Mouse (Mus musculus) hematopoietic stem cell, adult 5-6 weeks (primary cell): ENCODE data around the gene E2f8. TPM values are rescaled to one million over a fixed set of nuclear protein-coding genes. Genes with fewer than 3 reads are reported as not detected.

ENCODE experiments used
- ATAC-seq, 2 experiments: fragments of 125-278 bp in 1 of 2; replicated peaks in 1 of 2; 2 replicates each; pipeline ENCODE4 v1.8.0; 2016 to 2017; ENCODE audit warnings: inconsistent platforms in 2 of 2, mild to moderate bottlenecking in 2 of 2, moderate number of reproducible peaks in 2 of 2, low read depth in 1 of 2, moderate TSS enrichment in 1 of 2; ENCODE audit not compliant: low FRiP score in 2 of 2, poor library complexity in 2 of 2, severe bottlenecking in 2 of 2, insufficient read depth in 1 of 2, low TSS enrichment in 1 of 2
- total RNA-seq: library from RNA; stranded (forward); fragments of 172-1452, 232-1000 nt; gene quantifications from 2 replicates; pipeline ENCODE4 v1.2.3, GENCODE M21; 2017

E2f8 gene
- total RNA-seq = 14.6 and 20.5 TPM in 2 replicates

DNA sequence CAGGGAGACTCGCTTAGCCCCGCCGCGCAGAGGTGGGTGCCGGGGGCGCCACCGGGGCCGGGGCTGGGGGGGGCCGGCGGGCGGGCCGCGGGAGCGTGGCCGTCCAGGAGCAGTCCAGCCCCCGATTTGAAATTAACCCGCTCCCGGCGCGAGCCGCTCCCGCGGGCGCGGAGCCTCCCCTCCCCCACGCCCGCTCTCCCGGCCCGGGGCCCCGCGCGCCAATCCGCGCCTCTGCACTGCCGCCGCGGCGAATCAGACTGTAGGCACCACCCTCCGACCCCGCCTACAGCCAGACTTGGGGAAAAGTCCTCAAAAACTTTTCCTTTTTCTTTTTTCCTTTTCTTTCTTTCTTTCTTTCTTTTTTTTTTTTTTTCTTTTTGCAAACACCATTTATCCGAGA lies at the start of gene E2f8:
Gene E2f8 (minus strand): TSS at position 111 of the 400 bp plus-strand sequence.
- peak; percentile 30 to 31; a peak in 1 of 4 replicates for ATAC-seq

DNA sequence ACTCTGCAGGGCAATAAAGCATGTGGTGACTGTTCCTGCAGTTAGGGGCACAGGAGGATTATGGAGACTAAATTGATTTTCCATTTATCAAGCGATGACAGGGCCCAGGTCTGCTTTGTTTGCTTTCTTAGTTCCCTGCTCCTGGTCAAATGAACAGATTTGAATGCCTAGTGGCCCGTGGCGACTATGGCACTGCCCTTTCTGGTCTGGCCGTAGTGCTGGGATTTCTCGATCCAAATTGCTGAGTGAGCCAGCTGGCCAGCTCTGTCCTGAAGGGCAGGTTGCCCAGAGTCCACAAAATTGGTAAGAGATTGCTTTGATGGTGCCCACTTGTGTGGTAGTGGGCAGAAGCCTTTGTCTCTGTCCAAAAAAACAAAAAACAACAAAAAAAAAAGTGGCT lies 49.0 kb upstream of the E2f8 start:
- ATAC-seq = no peak

DNA sequence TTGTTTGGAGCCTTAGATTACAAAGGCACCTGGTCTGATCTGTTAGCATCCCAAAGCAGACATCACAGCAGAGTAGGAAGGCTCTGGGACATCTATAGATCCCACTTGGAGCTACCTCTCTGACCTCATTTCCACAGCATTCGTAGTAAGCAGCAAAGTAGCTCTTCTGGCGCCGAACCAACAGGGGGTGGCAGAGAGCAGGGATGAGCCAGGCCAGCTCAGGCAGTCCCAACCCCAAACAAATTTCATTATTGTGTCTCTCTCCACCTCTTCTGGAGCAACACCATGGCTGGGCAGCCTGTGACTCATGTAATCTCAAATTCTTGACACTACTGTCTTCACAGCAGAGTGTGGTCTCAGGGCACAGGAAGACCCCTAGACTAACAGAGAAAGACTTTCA lies 47.0 kb upstream of the E2f8 start:
- peak; percentile 74 to 88 for ATAC-seq

DNA sequence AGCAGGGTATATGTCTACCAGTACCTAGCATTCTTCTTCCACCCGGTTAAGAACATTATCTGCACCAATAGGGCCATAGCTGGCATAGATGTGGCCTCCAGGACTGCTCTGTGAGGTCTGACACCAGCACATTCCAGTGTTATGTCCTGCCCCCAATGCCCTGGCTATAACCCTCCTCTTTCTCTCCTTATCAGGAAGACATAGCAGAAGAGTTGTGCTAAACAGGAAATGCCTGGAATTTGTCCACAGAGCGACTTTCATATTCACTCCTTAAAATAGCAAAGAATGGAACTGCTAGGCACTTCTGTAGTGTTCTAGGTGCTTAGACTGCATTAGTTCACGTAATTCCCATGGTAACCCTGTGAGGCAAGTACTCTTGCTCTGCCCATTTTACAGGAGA lies 43.8 kb upstream of the E2f8 start:
- ATAC-seq = no peak

DNA sequence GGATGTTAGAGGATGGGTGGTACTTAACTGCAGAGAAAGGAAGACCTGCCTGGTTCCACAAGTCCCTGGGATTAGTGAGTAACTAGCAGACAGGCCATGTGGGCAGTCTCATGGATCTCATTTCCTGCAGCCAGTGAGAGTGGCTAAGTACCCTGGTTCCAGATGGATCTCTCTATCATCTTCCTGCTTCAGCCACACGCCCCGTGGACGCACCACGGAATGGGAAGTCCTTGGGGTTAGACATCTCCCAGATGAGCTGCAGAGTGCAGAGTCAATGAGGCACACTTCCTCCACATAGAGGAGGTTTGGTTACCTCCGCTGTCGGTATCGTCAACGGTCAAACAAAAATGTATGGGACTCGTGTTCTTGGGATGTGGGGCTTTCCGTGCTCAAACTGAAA lies 42.2 kb upstream of the E2f8 start:
- peak in 1 of 2 experiments; percentile 51; a peak in 1 of 4 replicates for ATAC-seq

DNA sequence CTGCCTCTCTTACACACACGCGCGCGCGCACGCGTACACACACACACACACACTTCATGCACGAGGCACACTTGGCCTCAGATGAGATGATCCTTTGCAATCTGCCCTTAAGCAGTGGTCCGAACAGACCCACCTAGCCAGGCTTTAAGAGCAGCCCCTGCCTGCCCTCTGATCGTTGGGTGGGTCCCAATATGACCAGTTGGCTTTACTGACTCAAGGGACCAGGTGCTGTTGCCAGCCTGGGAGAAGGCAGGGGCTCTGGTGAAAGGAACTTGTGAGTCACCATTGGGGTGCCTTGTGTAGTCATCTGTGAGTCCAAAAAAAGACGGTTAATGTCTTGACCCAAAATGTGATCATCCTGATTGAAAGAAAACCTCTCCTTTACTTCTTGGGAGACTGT lies 37.0 kb upstream of the E2f8 start:
- ATAC-seq = no peak

DNA sequence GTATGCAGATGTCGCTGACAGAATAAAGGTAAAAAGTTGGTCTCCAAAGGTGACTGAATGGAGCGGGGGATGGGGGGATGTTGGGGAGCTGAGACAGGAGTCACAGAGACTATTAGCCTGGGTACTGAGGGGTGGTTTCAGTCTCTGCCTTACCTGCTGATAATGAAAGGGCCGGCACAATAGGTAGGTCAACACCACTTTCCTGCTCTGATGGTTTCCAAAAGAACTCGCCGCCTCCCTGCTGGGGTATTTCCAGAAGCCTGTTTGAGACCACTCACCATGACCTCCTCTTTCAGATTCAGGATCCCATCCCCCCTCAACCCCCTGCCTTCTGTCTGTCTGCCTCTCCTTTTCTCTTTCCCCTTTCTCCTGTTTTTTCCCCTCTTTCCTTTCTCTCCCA lies 36.6 kb upstream of the E2f8 start:
- no peak for ATAC-seq

DNA sequence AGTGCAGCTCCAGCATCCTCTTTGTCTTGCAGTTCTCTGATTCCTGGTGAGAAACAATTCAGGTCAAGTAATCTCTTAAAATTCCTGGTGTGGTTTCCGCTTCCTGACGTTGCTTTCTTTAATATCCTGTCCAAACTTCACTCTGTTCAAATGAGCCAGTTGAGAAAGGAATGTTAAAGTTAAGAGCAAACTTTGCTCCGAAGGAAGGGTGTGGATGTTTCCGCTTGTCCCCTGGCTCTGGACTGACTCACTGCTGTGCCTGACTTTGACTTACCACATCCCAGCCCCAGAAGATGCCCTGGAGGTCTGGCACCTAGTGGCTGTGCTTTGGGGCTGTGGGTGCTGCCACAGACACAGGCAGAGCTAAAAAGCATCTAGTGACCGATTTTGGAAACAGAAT lies 36.1 kb upstream of the E2f8 start:
- ATAC-seq = peak in 1 of 2 experiments; percentile 4; a peak in 1 of 4 replicates

DNA sequence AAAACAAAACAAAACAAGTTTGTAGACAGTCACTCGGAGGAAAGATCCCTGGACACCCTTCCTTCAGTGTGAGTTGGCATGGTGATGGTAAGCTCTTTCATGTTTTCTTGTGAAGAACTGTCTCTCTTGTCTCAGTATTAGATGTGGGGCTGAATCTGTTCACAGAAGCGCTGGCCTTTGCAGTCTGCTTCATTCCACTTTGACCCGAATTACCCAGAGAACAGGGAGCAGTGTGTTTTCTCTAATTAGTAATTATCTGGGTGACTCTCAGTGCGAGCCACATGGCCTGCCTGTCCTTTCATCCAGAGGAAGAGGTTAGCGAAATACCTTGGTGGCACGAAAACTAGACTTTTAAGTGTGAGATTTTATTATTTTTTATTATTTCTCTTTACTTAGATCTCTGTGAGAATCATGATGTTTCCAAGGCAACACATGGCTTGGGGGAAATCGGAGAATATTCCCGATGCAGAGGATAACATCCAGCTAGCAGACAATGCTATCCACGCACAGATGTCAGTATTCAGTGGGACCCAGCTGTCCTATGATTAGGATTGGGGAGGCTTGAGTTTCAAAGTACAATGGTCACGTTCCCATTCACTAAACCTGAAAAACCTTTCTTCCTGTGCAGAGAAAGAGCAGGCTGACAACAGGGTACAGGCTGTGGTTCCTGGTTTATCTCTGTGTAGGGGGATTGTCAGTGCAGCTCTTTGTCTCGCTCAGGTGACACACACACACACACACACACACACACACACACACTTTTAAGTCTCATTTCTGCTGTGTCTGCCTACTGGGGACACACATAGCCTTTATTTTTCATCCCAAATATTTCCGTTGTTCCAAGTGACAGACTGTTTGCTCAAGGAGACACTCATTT lies 33.5 kb upstream of the E2f8 start:
- ATAC-seq = no peak

DNA sequence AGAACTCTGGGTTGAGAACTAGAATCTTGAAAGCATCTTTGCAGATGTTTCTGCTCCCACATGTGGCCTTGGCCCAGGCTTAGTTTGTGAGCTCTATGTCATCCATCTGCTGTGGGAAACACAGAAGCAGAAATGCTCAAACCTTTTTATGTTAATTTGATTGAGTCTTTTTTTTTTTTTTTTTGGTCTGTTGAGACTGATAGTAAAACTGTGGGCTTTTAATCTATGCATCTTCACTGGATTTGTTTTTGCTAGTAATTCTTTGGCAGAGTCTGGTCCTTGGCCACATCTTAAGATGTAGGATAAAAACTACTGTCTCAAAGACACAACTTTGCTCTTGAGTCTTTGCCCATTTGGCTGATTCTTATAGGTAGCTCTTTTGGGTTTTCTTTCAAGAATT lies 29.8 kb upstream of the E2f8 start:
- ATAC-seq = no peak

DNA sequence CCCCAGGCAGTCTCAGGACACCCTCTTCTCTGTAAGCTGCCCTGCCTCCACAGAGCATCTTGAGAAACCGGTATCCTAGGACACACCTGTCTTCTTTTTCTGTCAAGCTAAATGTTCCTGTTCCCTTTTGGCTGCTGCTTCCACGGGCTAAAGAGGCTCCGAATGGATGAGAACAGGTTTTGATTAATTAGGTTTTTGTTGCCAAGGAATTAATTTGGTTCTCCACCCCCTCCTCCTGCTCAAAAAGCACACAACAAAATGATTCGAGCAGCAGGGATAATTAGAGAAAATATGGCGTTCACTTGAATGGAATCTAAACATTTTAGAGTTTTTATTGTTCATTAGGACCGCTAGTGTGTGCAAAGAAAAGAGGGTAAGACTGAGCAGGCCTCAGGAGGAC lies 28.9 kb upstream of the E2f8 start:
- no peak for ATAC-seq

DNA sequence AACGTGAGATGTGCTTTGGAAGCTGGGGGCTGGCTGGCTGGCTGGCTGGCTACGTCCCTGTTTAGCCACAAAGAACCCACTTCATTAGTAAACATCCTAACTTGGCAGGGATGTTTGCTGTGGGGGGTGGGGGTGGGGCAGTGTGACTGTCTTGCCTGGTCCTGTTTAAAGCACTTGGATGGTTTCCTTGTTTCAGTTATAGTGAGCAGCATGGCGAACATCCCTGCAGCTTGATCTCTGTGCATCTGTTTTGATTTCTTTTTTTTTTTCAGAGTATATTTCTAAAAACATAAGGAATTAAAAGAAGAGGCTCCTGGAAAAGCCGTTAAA lies 27.9 kb upstream of the E2f8 start:
- ATAC-seq = no peak; a peak in 1 of 4 replicates

DNA sequence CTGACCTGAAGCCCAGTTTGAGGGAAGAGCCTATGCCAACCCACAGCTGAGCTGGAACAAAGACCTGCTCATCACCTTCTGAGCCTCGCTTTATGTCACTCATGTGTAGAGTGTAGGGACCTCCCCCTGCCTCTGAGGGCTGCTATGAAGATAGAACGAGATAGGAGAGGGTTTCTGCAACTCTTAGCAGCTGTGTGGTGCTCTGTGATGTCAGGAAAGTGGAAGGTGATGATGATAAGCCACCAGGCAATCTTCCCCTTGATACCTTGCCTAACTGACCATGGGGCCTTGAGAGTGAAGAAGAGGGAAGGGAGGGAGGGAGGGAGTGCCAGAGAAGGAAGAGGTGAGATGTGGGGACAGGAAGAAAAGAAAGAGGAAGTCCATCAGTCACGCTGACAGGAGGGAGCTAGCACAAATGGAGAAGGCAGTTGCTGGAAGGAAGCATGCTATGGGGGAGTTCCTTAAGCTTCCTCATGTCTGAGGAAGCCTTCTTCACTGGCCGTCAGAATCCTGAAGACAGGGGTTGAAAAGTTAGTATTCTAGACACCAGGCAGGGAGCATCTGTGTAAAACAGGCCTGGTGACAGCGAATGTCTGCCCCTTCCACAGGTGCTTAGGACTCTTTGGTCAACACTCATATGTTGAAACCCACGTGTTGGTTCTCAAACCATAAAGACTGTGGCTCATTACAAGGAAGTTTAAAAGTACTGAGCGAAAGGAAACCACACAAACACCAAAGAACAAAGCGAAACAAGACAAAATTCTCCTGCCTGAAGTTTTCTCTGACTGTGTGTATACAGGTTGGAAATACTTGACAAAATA lies 27.3 kb upstream of the E2f8 start, which contains the start of gene Nav2:
Gene Nav2 (plus strand): TSS at position 196 of the 821 bp plus-strand sequence.
- peak; percentile 93 to 95 for ATAC-seq

DNA sequence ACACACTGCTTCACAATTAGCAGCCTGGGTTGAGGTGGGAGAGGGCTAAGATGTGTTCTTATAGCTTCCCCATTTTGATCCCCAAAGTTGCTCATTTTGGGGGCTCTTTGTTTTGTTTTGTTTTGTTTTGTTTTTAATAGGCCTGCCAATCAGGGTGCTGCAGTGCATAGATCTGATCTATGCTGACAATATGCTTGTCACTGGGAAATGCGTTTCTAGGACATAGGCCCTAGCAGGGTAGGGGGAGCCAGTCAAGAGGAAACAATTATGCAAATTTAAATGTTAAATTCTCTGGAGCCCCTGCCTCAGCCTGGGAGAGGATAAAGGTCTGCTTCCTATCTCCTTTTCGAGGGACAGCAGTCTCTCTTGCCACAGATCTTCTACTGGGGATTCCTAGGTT lies 21.1 kb upstream of the E2f8 start:
- no peak for ATAC-seq

DNA sequence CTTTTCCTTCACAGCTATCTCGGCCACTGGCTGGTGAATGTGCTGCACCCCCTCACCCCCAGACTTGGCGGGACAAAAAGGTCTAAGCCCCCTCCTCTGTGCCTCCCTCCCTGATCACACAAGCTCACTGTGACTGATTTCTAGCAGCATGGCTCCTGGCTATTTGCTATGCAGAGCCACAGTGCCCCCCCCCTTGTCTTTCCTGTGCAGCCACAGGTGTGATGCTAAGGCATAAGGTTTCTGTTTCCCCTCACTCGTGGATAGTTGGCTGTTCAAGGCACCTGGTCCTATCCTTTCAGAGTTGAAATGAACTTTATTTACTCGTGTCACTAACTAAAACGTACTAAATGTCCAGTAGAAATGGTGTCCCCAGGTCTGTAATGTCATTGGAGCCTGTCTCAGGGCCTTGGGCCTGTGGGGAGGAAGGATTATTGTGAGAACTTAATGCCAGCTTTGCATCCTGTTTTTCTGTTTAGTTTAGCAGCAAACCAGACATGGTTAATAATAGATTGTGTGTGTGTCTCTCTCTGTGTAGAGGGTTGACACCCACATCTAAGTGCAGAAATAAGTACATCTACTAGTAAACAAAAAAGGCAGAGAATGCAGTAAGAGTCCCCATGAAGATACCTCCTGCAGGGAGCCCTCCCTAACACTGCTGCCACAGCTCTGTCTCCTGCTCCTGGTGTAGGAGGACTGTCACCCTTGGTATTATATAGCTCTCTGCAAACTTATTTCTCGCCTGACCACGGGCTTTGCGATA lies 19.2 kb upstream of the E2f8 start:
- no peak for ATAC-seq

DNA sequence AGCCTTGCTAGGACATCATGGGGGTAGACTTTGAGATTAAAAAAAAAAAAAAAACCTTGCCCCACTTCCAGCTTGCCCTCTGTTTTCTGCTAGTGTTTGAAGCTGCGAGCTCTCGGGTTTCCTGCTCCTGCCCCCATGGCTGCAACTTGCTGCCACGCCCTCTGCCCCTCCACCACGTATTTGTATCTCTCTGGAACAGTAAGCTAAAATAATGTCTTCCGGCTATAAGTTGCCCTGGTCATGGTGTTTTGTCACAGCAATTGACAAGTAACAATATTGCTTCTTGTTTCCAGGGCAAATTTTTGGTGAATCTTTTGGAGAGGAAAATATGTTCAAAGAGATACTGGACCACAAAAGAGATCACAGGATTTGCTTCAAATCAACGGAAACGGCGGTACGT lies 17.0 kb upstream of the E2f8 start:
- no peak for ATAC-seq

DNA sequence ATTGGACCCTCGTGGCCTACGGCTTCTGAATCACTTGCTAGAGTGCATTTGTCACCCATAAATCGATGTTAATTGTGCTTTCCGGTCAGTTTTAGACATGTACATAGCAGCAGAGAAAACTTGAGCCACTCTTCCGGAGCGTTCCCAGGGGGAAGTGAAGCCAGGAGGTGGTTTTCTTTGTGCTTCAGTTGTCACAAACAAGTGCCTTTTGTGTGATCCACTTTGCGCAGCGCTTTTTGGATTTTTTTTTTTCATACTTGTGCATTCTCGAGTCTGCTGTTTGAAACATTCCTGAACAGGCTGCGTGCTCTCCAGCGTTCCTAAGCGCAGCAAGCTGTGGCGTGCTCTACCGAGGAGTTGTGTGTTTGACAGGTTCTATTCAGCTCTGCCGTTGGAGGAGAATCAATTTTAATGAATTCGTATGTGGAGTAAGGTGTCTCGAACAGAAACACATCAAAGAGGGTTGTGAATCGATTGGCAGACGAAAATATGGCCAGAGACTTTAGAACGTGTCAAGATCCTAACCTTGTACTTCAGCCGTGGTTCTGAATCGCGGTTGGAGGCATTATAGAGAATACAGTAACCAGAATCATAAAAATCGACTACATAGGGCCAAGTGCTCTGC lies 16.3 kb upstream of the E2f8 start:
- ATAC-seq = no peak
